Mouse (Mus musculus) embryonic facial prominence, embryonic 14.5 days (tissue): ENCODE measurements around the gene Gsdme. TPM values are rescaled to one million over a fixed set of nuclear protein-coding genes. Genes with fewer than 3 reads are reported as not detected.

ENCODE experiments used
- ATAC-seq: fragments of 200-750 bp; cut with Nextera tagmentation; 2 replicates; pipeline ENCODE4 v1.8.0; 2017; ENCODE audit warnings: low read depth, moderate number of reproducible peaks, moderate TSS enrichment
- DNase-seq: peaks from one replicate; pipeline ENCODE4 v3.0.0-alpha.2; 2015; ENCODE audit warnings: low spot score
- H3K27ac ChIP-seq: fragments of 300-500 bp; sonication (generic); replicated peaks from 2 replicates; pipeline ENCODE4 v1.5.1; 2014; ENCODE audit warnings: low read depth, mild to moderate bottlenecking, low read length, moderate library complexity
- H3K27me3 ChIP-seq: fragments of 300-500 bp; sonication (generic); replicated peaks from 2 replicates; pipeline ENCODE4 v1.6.1; 2014; ENCODE audit warnings: low read length; ENCODE audit not compliant: control insufficient read depth, insufficient read depth
- H3K36me3 ChIP-seq: fragments of 300-500 bp; sonication (generic); 2 replicates; pipeline ENCODE4 v1.6.1; 2014; ENCODE audit warnings: low read length, mixed read lengths; ENCODE audit not compliant: control insufficient read depth, insufficient read depth
- H3K4me1 ChIP-seq: fragments of 300-500 bp; sonication (generic); 2 replicates; pipeline ENCODE4 v1.6.1; 2014; ENCODE audit warnings: antibody characterized with exemption, low read length; ENCODE audit not compliant: control insufficient read depth, insufficient read depth
- H3K4me2 ChIP-seq: fragments of 300-500 bp; sonication (generic); 2 replicates; pipeline ENCODE4 v1.6.1; 2014; ENCODE audit warnings: low read depth, mild to moderate bottlenecking, low read length, moderate library complexity, mixed read lengths
- H3K4me3 ChIP-seq: fragments of 300-500 bp; sonication (generic); 2 replicates; pipeline ENCODE4 v1.5.1; 2014; ENCODE audit warnings: low read depth, mild to moderate bottlenecking, low read length
- H3K9ac ChIP-seq: fragments of 300-500 bp; sonication (generic); 2 replicates; pipeline ENCODE4 v1.6.1; 2014; ENCODE audit warnings: low read depth, mild to moderate bottlenecking, low read length, moderate library complexity, mixed read lengths
- H3K9me3 ChIP-seq: fragments of 300-500 bp; sonication (generic); 2 replicates; pipeline ENCODE4 v1.6.1; 2016; ENCODE audit warnings: low read length; ENCODE audit not compliant: control insufficient read depth
- WGBS: fragments of 180-500 bp; shearing (Covaris S2); extraction: QIAGEN DNeasy Blood & Tissue Kit; methylation state at CpG from one replicate; pipeline ENCODE4 v1.1.7; 2014; 5-methylcytosine and 5-hydroxymethylcytosine counted together
- polyA plus RNA-seq: library from polyadenylated mRNA; unstranded; fragments of >200 nt; fragmentation: Nextera tagmentation; extraction: Ambion mirVana; gene quantifications from 2 replicates; pipeline ENCODE4 v1.2.1, GENCODE M21; 2014

Gene Gsdme
- polyA plus RNA-seq: 33.5 and 37.9 TPM in 2 replicates

DNA sequence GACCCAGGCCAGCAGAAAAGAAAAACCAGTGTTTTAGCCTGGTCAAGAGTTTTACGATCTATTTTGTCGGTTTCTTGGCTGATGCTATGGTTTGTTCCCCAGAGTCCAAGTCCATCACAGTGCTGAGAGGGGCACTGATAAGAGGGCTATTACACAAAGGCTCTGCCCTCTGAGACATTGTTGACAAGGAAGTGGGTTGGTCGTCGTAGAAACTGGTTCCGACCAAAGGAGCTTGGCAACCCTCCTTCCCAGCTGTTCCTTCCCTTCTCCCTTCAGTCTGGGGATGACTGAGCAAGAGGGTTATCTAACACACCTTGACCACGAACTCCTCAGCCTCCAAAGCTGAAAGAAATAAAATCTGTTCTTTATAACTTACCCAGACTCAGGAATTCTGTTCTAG is at the start of gene Gsdme:
Gsdme (minus strand) TSS at position 193 of the 400 bp plus-strand sequence.
- H3K36me3 ChIP-seq: no peaks in the 10 kb centered on the region
- no peak within 1 kb of the TSS for H3K27ac ChIP-seq
- H3K4me2 ChIP-seq: no peak within 1 kb of the TSS
- ATAC-seq: no peak
- H3K27me3 ChIP-seq: no peaks in the 10 kb centered on the region
- no peaks in the 10 kb centered on the region for H3K9me3 ChIP-seq
- H3K4me1 ChIP-seq: peaks cover 6% of the 10 kb centered on the region; the same call in 1 of the 2 replicates
- H3K4me3 ChIP-seq: no peak within 1 kb of the TSS
- DNase-seq: no peak
- no peak within 1 kb of the TSS for H3K9ac ChIP-seq
- WGBS: 83% methylated on average over 6 of the region's 6 CpGs

DNA sequence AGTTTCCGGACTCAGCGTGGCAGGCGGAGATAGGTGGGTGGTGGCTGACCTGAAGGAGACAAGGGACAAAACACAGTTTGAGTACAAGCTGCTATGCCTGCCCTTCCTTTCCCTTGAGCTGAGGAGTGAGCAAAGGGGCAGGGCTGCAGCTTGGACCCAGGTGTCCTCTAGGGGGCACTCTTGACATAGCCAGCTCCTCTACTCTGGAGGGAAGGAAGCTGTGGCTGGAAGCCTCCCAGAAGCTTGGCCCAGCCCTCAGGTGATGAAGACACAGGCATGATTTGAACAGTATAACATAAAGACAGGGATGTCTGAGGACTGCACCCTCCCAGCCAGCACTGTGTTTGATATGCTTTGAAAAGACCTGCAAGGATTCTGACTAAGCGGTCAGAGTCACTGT is 49.0 kb upstream of the Gsdme start:
- Histone ChIP-seq H3K36me3 (no peaks in the 10 kb centered on the region), H3K9ac (no peak overlapping the region), H3K27me3 (no peaks in the 10 kb centered on the region), H3K4me1 (no peaks in the 10 kb centered on the region), H3K27ac (no peak overlapping the region), H3K4me3 (no peak overlapping the region), H3K4me2 (no peak overlapping the region), H3K9me3 (no peaks in the 10 kb centered on the region)
- 39% methylated on average over 4 of the region's 4 CpGs for WGBS
- ATAC-seq (peak; percentile 89), DNase-seq (peak; percentile 85)

DNA sequence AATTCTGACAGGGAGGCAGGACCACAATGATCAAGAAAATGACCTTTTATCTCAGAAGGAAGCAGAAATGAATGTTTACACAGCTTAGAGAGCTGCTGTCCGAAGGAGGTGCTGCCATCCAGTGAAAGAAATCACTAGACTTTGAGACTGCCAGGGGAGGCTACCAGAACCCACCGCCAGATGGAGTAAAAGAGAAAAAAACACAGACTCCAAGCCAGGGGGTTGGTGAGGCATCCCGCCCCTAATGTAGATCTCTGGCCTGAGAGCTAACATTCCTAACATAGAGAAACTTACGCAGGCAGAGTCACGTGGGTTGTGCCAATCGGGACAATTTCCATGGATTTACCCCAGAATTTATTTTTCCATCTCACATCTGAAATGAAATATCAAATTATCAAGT is 45.4 kb upstream of the Gsdme start:
- Histone ChIP-seq H3K4me2 (no peak overlapping the region), H3K9me3 (no peaks in the 10 kb centered on the region), H3K4me1 (no peaks in the 10 kb centered on the region), H3K9ac (no peak overlapping the region), H3K27ac (no peak overlapping the region), H3K4me3 (no peak overlapping the region), H3K27me3 (no peaks in the 10 kb centered on the region), H3K36me3 (no peaks in the 10 kb centered on the region)
- 24% methylated on average over 6 of the region's 6 CpGs for WGBS
- peak; percentile 34; the same call in 1 of the 2 replicates for ATAC-seq
- peak; percentile 67 for DNase-seq

DNA sequence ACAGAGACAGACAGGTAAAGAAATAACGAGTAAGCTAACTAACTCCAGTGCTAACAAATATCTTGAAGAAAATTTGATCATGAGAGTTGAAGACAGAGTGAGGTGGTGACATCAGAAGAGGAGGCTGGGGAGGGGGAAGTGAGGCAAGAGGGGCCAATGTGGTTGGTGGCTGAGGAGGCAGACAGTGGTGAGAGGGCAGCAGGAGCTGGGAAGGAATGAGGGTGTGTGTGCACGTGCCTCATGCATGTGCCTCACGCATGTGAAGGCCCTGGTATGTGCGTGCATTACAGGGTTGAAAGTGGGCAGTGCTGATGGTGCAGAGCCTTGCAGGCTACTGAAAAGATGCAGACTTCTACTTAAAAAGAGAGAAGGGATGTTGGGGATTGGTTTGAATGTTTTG is 43.0 kb upstream of the Gsdme start:
- Histone ChIP-seq H3K36me3 (0 out of 2 replicates have a peak, but pooled peaks cover 3% of the 10 kb centered on the region), H3K9me3 (no peaks in the 10 kb centered on the region), H3K27ac (no peak overlapping the region), H3K27me3 (no peaks in the 10 kb centered on the region), H3K9ac (no peak overlapping the region), H3K4me2 (no peak overlapping the region), H3K4me1 (no peaks in the 10 kb centered on the region), H3K4me3 (no peak overlapping the region)
- DNase-seq: no peak
- ATAC-seq: no peak
- 68% methylated on average over 4 of the region's 4 CpGs for WGBS

DNA sequence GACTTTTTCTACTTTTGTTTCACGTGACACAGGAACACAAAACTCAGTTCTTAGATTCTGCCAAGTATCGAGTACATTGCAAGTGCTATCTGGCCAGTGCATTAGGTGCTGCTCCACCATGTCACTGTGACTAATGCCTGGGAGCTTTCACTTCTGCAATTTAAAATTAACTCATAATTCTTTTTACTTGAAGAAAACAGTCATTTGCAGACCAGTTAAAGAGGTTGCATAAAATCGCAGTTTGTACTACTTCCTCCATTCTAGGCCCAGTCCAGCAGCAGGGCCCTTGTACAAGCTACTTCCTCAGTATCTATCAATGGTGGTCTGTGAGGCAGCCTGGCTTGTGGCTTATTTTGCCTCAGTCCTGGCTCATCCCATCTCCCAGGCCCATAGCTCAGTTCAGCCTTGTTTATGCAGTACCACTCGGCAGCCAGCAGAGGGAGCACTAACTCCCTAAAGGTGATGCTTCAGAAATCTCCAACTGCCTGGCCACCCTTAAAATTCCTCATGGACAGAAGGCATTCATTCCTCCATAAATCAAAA is 41.4 kb upstream of the Gsdme start:
- 57% methylated on average over 4 of the region's 4 CpGs for WGBS

DNA sequence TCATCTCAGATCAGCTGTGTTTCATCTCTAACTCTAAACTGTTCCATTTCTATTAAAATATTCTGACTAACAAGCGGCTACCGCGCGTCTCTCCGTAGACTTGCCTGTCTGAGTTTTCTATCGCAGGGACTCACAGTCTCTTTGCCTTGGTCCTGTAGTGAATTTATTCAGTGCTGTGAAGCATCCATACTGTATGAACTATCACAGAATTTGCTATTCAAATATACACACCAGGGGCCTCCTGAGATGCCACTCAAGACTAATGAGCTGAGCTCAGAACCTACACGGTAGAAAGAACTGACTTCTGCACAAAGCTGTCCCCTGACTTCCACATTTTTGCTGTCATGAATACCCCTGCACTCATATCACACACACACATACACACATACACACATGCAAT is 37.5 kb upstream of the Gsdme start:
- Histone ChIP-seq H3K27me3 (no peaks in the 10 kb centered on the region), H3K4me2 (no peak overlapping the region), H3K27ac (no peak overlapping the region), H3K36me3 (0 out of 2 replicates have a peak, but pooled peaks cover 3% of the 10 kb centered on the region), H3K4me1 (no peaks in the 10 kb centered on the region), H3K4me3 (no peak overlapping the region), H3K9ac (no peak overlapping the region), H3K9me3 (no peaks in the 10 kb centered on the region)
- ATAC-seq (no peak), DNase-seq (no peak)
- 83% methylated on average over 7 of the region's 7 CpGs for WGBS

More for the DNA sequence above, 41.4 kb upstream of the Gsdme start:
- Histone ChIP-seq H3K9me3 (no peaks in the 10 kb centered on the region), H3K27me3 (no peaks in the 10 kb centered on the region), H3K27ac (peak overlapping the region; percentile 39; the same call in 1 of the 2 replicates), H3K4me1 (no peaks in the 10 kb centered on the region), H3K4me3 (no peak overlapping the region), H3K9ac (no peak overlapping the region), H3K36me3 (0 out of 2 replicates have a peak, but pooled peaks cover 3% of the 10 kb centered on the region), H3K4me2 (no peak overlapping the region)
- ATAC-seq: no peak
- peak; percentile 77 for DNase-seq

DNA sequence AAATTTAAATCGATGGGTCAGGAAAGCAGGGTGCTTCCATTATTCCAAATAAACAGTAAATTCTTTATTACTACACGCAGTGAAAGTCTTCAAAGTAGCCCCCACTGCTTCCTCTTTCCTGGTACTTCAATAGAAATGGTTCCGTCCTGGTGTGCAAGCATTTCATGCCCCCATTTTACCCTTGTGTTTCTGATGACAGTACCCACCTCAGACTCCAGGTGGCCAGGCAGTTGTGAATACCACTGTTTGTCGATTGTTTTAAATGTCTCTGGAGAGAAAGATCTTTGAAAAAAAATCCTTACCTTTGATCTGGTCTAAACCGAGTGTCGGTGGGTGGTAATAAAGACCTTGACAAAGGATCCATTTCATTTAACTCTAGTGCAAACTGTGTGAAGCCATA is 37.0 kb upstream of the Gsdme start:
- H3K9me3 ChIP-seq: no peaks in the 10 kb centered on the region
- DNase-seq: no peak
- no peak for ATAC-seq
- no peaks in the 10 kb centered on the region for H3K27me3 ChIP-seq
- 0 out of 2 replicates have a peak, but pooled peaks cover 3% of the 10 kb centered on the region for H3K36me3 ChIP-seq
- no peak overlapping the region for H3K4me2 ChIP-seq
- H3K27ac ChIP-seq: no peak overlapping the region
- 67% methylated on average over 6 of the region's 6 CpGs for whole genome bisulfite sequencing
- no peak overlapping the region for H3K9ac ChIP-seq
- no peak overlapping the region for H3K4me3 ChIP-seq
- H3K4me1 ChIP-seq: no peaks in the 10 kb centered on the region

DNA sequence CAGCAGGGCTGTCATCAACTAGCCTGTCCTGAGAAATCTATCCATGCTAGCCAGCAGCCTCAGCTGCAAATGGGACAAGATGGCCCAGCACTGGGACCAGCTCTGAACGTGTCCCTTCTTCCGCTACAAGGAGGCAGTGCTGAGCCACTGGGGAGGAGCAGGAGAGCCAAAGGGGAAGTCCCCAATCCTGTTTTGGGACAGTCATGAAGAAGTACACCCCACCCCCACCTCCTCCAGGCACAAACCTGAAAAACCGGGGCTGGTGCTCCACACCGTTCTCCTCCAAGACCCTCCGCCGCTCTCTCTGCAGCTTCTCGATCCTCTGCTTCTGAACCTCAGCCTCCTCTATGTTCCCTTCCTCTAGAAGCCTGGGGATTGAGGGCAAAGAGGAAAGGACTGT is 35.4 kb upstream of the Gsdme start:
- DNase-seq (peak; percentile 11), ATAC-seq (no peak)
- Histone ChIP-seq H3K27ac (no peak overlapping the region), H3K4me2 (no peak overlapping the region), H3K4me3 (no peak overlapping the region), H3K9me3 (no peaks in the 10 kb centered on the region), H3K9ac (no peak overlapping the region), H3K4me1 (no peaks in the 10 kb centered on the region), H3K27me3 (no peaks in the 10 kb centered on the region), H3K36me3 (0 out of 2 replicates have a peak, but pooled peaks cover 3% of the 10 kb centered on the region)
- WGBS: 59% methylated on average over 7 of the region's 7 CpGs

DNA sequence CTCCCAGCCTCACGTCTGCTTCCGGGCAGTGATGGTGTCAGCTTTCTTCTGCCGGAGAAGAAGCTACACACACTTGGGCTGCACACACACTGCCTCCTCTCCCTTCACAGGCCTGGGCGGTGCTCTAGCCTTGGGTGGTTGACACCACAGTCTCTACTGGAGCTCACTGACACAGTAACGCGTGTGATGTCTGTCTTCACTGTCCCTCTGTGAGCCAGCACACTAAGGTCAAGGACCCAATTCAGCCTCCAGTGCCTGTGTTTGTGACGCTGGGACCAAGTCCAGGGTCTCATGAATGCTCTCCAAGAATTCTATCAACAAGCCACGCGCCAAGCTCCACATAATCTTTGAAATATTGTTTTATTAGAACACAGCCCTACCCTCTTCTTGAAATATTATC is 34.0 kb upstream of the Gsdme start:
- Histone ChIP-seq H3K4me2 (no peak overlapping the region), H3K9me3 (no peaks in the 10 kb centered on the region), H3K9ac (no peak overlapping the region), H3K27me3 (no peaks in the 10 kb centered on the region), H3K4me1 (no peaks in the 10 kb centered on the region), H3K36me3 (0 out of 2 replicates have a peak, but pooled peaks cover 3% of the 10 kb centered on the region), H3K4me3 (no peak overlapping the region), H3K27ac (no peak overlapping the region)
- no peak for DNase-seq
- no peak for ATAC-seq
- WGBS: 84% methylated on average over 9 of the region's 9 CpGs
